Mouse (Mus musculus) intestine, embryonic 15.5 days (tissue): ENCODE data around the gene Arhgef28. TPM values are rescaled to one million over a fixed set of nuclear protein-coding genes. Genes with fewer than 3 reads are reported as not detected.
"Not testable (repeated sequence)": the region's sequence is repeated elsewhere in the genome, so short reads cannot be mapped to it uniquely, and the experiment has no call there.

Experiments
- ATAC-seq: fragments of 200-750 bp; cut with Nextera tagmentation; 2 replicates; pipeline ENCODE4 v1.8.0; 2017; ENCODE audit warnings: moderate TSS enrichment, moderate library complexity
- H3K27ac ChIP-seq: fragments of 300-500 bp; sonication (generic); 2 replicates; pipeline ENCODE4 v1.5.1; 2015; ENCODE audit warnings: mild to moderate bottlenecking, inconsistent platforms
- H3K27me3 ChIP-seq: fragments of 300-500 bp; sonication (generic); replicated peaks from 2 replicates; pipeline ENCODE4 v1.6.1; 2015; ENCODE audit warnings: inconsistent platforms
- H3K36me3 ChIP-seq: fragments of 300-500 bp; sonication (generic); 2 replicates; pipeline ENCODE4 v1.6.1; 2015; ENCODE audit warnings: inconsistent platforms
- H3K4me1 ChIP-seq: fragments of 300-500 bp; sonication (generic); replicated peaks from 2 replicates; pipeline ENCODE4 v1.6.1; 2015; ENCODE audit warnings: inconsistent platforms
- H3K4me2 ChIP-seq: fragments of 300-500 bp; sonication (generic); replicated peaks from 2 replicates; pipeline ENCODE4 v1.6.1; 2015; ENCODE audit warnings: mild to moderate bottlenecking, inconsistent platforms
- H3K4me3 ChIP-seq: fragments of 300-500 bp; sonication (generic); replicated peaks from 2 replicates; pipeline ENCODE4 v1.5.1; 2015; ENCODE audit warnings: inconsistent platforms
- H3K9ac ChIP-seq: fragments of 300-500 bp; sonication (generic); 2 replicates; pipeline ENCODE4 v1.6.1; 2015; ENCODE audit warnings: inconsistent platforms
- H3K9me3 ChIP-seq: fragments of 300-500 bp; sonication (generic); 2 replicates; pipeline ENCODE4 v1.6.1; 2016; ENCODE audit warnings: inconsistent platforms
- WGBS: fragments of 180-500 bp; shearing (Covaris S2); methylation state at CpG from one replicate; pipeline ENCODE4 v1.1.7; 2015; 5-methylcytosine and 5-hydroxymethylcytosine counted together
- polyA plus RNA-seq: library from polyadenylated mRNA; unstranded; fragments of >200 nt; fragmentation: Nextera tagmentation; extraction: Ambion mirVana; gene quantifications from 2 replicates; pipeline ENCODE4 v1.2.1, GENCODE M21; 2015

The Arhgef28 gene
- polyA plus RNA-seq, 1 experiment from 2014 or later: 15.6 TPM

DNA sequence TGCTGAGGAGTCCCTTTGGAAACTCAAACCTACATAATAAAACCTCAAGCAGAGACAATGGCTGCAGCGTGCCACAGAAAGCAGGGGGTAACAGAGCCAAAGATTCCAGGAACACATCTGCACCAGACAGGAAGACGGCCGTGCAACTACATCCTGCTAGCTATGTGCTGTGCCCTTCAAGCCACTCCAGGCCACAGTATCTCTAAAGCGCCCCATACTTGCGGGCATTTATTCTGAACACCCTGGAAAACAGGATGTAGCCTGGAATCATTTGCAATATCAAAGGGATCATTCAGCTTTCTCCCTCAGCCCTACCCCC, 174.6 kb downstream of the Arhgef28 start:
- H3K4me3 ChIP-seq: peak overlapping the region; percentile 22
- peak overlapping the region; percentile 57 for H3K4me2 ChIP-seq
- no peaks in the 10 kb centered on the region for H3K9me3 ChIP-seq
- no peaks in the 10 kb centered on the region for H3K4me1 ChIP-seq
- no peaks in the 10 kb centered on the region for H3K36me3 ChIP-seq
- H3K9ac ChIP-seq: 0 out of 2 replicates have a peak overlapping the region, but pooled peaks have one; percentile 15
- WGBS: 46% methylated on average over 5 of the region's 5 CpGs
- H3K27me3 ChIP-seq: no peaks in the 10 kb centered on the region
- peak; percentile 67 for ATAC-seq
- H3K27ac ChIP-seq: 0 out of 2 replicates have a peak overlapping the region, but pooled peaks have one; percentile 13

DNA sequence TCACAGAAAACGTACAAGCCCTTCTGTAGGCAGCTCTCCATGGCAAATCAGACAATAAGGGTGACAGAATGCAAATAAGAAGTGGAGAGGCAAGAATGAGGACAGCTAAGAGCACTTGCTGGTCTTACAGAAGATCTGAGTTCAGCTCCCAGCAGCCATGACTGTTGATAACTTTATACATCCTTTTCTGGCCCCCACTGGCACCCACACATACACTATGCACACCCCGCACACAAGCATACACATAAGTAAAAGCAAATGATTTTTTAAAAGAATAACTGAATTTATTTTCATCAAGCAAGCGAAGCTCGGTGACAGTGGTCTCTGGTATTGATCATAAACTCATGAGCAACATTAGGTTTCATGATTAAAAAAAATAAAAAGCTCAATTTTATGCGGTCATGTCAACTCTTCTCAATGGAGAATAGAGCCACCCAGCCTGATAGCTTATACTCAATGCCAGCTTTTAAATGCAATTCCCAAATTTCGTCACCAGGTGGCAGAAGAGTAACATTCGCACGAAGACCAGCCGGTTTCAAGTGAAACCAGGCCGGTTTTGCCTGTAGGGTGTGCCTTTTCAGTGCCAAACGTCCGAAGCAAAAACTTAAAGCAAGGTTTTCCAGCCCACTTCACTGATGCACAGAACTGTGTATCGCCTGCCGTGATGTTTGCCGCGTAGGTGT, 175.1 kb downstream of the Arhgef28 start:
- peak; percentile 78 for ATAC-seq
- Histone ChIP-seq H3K9ac (0 out of 2 replicates have a peak overlapping the region, but pooled peaks have one; percentile 15), H3K4me2 (peak overlapping the region; percentile 57), H3K4me1 (no peaks in the 10 kb centered on the region), H3K27me3 (no peaks in the 10 kb centered on the region), H3K27ac (0 out of 2 replicates have a peak overlapping the region, but pooled peaks have one; percentile 13), H3K9me3 (no peaks in the 10 kb centered on the region), H3K36me3 (no peaks in the 10 kb centered on the region), H3K4me3 (peak overlapping the region; percentile 22)
- WGBS: 17% methylated on average over 16 of the region's 16 CpGs

DNA sequence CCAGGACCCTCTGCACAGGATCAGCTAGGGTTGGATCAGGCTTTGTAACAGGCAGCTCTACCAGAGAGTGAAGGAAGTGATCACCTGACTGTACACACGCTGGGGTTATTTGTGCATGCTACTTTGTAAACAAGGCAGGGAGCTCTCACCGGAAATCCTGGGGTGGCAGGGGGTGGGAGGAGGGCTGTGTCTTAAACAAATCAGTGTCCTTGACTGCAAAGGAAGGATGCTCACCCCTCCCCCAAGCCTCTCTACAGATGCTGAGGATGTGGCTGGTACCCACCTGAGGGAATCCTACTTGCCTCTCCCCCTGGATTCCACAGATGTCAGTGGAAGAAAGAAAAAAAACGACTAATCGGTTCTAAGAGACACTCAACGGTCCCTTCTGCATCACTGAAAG, 176.2 kb downstream of the Arhgef28 start:
- Histone ChIP-seq H3K27me3 (no peaks in the 10 kb centered on the region), H3K9ac (no peak overlapping the region), H3K4me1 (no peaks in the 10 kb centered on the region), H3K9me3 (no peaks in the 10 kb centered on the region), H3K27ac (no peak overlapping the region), H3K36me3 (no peaks in the 10 kb centered on the region), H3K4me2 (no peak overlapping the region), H3K4me3 (no peak overlapping the region)
- WGBS: 37% methylated on average over 5 of the region's 5 CpGs
- no peak for ATAC-seq

DNA sequence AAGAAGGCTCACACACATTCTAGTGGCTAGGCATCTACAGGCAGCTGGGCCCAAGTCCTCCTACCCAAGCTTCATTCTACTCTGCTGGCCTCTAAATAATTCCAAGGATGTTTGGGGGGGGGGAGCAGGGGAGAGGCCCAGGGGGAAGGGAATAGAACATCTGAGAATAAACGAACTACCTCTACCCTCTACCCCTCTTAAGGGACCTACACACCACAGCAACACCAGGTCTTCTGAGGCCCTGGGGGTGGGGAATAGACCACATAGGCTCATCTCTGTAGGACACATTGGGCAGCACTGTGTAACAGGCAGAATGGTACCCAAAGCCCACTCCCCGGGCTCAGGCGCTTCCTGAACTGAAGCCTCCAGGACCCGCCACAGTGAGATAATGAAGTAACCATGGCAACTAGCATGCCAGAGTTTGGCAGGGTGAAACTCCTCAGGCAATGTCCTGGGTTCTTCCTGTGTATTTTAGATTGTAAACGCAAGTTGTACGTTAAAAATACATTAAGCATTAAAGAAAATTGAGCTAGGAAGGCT, 177.5 kb downstream of the Arhgef28 start:
- Histone ChIP-seq H3K4me3 (no peak overlapping the region), H3K9me3 (no peaks in the 10 kb centered on the region), H3K4me1 (no peaks in the 10 kb centered on the region), H3K27ac (no peak overlapping the region), H3K4me2 (no peak overlapping the region), H3K27me3 (no peaks in the 10 kb centered on the region), H3K36me3 (no peaks in the 10 kb centered on the region), H3K9ac (no peak overlapping the region)
- WGBS: 50% methylated on average over 6 of the region's 6 CpGs
- no peak for ATAC-seq

DNA sequence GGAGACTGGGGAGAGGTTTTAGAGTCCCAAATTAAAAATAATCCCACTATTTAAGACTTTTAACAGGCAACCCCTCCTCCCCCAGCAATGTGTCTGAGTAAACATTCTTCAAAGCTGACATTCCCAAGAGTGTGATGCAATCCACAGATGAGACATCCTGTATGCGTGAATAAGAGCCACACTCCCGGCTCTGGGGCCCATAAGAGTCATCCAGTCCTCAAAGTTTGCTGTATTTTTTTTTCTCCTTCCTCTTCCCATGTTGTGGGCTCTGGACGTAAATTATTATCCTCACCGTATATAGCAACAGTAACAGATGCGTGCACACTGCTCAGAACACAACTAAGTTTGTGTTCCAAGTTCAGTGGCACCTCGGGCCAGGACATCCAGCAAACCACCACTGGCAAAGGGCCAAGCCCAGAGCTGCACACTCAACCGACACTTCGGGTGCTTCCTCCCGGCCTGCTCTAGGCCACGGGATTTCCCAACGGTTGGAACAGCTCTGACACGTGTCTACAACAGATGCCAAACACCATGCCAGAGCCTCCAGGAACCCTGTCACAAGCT, 178.5 kb downstream of the Arhgef28 start:
- 0 out of 2 replicates have a peak, but pooled peaks have one; percentile 42 for ATAC-seq
- H3K4me2 ChIP-seq: no peak overlapping the region
- no peak overlapping the region for H3K9ac ChIP-seq
- H3K27me3 ChIP-seq: no peaks in the 10 kb centered on the region
- H3K4me3 ChIP-seq: no peak overlapping the region
- no peaks in the 10 kb centered on the region for H3K4me1 ChIP-seq
- H3K9me3 ChIP-seq: no peaks in the 10 kb centered on the region
- H3K27ac ChIP-seq: peak overlapping the region; percentile 5; the same call in 1 of the 2 replicates
- whole genome bisulfite sequencing: 39% methylated on average over 12 of the region's 12 CpGs
- no peaks in the 10 kb centered on the region for H3K36me3 ChIP-seq

DNA sequence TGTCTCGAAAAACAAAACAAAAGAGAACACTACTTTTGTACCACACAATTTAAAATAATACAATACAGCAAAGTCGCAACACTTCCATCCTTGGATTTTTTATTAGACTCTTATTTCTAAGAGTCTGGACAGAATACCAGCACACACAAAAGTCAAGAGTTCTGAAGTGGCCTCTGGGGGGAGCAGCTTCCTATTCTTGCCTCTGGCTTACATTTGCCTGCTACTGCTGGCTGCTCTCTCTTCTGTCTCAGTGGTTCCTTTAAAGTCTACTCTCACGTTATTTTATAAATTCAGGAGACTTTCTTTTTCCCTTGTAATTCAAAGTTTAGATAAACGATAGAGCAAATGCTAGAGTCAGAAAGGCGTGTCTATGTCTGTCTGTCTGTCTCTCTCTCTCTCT, 179.1 kb downstream of the Arhgef28 start:
- Histone ChIP-seq H3K4me2 (no peak overlapping the region), H3K36me3 (no peaks in the 10 kb centered on the region), H3K27ac (peak overlapping the region; percentile 5; the same call in 1 of the 2 replicates), H3K4me1 (no peaks in the 10 kb centered on the region), H3K27me3 (no peaks in the 10 kb centered on the region), H3K9me3 (no peaks in the 10 kb centered on the region), H3K9ac (no peak overlapping the region), H3K4me3 (no peak overlapping the region)
- no peak for ATAC-seq
- WGBS: 68% methylated on average over 5 of the region's 5 CpGs

DNA sequence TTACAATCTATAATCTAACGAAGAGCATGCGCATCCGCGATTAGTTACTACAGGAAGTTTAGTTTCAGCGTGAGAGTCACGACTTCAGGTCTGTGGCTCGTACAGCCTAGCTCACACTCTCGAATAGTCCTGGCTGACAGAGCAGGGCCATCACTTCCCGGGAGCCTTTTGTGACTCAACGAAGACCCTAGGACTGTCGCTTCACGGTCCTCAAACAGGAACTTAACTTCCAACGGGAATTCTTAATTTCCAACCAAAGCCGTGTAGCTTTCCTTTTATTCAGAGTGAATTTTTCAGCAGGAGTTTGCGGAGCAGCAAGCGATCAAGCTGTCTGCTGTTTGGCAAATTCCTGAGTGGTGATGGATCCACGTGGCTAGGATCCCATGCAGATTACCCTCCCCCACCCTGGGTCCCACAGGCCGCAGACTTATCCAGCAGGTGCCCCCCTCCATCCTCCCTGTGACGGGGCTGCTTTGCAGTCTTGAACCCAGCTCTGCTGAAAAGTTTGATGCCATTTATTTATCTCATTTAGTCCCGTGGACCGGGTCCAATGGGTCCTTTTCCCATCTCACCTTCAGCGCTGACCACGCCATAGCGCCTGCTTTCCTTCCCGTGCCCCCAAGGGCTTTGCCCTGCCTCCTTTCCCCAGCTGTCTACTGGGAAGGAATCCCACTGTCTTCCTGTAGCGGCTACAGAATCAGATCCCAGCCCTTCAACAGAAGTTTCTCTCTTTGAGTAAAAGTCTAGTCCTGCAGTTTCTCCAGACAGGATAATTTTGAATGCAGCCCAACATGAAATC, 180.3 kb downstream of the Arhgef28 start:
- no peaks in the 10 kb centered on the region for H3K9me3 ChIP-seq
- no peaks in the 10 kb centered on the region for H3K27me3 ChIP-seq
- H3K4me2 ChIP-seq: peak overlapping the region; percentile 3; the same call in 1 of the 2 replicates
- 67% methylated on average over 26 of the region's 26 CpGs for WGBS
- H3K9ac ChIP-seq: no peak overlapping the region
- H3K36me3 ChIP-seq: no peaks in the 10 kb centered on the region
- H3K27ac ChIP-seq: no peak overlapping the region
- ATAC-seq: no peak
- no peaks in the 10 kb centered on the region for H3K4me1 ChIP-seq
- no peak overlapping the region for H3K4me3 ChIP-seq

DNA sequence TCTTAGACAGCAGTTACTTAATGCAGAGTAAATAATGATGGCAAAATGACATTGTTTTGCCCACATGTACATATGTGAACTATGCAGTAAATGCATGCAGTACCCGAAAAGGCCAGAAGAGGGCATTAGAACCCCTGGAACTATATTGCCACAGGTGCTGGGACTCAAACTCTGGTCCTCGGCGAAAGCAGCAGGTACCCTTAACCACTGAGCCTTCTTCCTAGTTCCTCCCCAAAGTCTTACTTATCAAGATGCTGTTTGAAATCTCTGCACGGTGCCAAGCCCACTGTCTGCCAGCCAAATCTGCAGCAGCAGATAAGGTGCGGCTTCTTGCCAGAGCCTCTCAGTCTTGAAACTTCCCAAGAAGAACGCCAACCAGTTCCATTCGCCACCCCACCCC, 181.1 kb downstream of the Arhgef28 start:
- no peak overlapping the region for H3K27ac ChIP-seq
- no peak overlapping the region for H3K4me2 ChIP-seq
- ATAC-seq: no peak
- no peak overlapping the region for H3K4me3 ChIP-seq
- 82% methylated on average over 7 of the region's 7 CpGs for WGBS
- H3K9me3 ChIP-seq: no peaks in the 10 kb centered on the region
- H3K9ac ChIP-seq: no peak overlapping the region
- no peaks in the 10 kb centered on the region for H3K27me3 ChIP-seq
- no peaks in the 10 kb centered on the region for H3K4me1 ChIP-seq
- H3K36me3 ChIP-seq: no peaks in the 10 kb centered on the region

DNA sequence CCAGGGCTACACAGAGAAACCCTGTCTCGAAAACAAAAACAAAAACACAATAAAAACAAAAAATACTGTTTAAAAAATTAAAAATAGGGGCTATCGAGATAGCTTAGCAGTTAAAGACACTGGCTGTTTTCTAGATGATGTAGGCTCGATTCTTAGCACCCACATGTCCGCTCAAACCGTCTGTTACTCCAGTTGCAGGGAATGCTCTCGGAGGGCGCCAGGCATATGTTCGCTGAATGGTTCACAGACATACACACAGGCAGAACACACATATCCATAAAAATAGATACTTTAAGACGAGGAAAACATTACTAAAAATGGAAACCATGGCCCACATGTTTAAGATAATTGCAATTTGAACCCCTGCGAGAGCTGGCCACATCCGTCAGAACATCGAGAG, 181.6 kb downstream of the Arhgef28 start:
- Histone ChIP-seq H3K4me1 (no peaks in the 10 kb centered on the region), H3K27me3 (no peaks in the 10 kb centered on the region), H3K27ac (no peak overlapping the region), H3K4me2 (no peak overlapping the region), H3K9me3 (no peaks in the 10 kb centered on the region), H3K9ac (no peak overlapping the region), H3K36me3 (no peaks in the 10 kb centered on the region), H3K4me3 (no peak overlapping the region)
- no peak for ATAC-seq
- WGBS: 93% methylated on average over 12 of the region's 12 CpGs

DNA sequence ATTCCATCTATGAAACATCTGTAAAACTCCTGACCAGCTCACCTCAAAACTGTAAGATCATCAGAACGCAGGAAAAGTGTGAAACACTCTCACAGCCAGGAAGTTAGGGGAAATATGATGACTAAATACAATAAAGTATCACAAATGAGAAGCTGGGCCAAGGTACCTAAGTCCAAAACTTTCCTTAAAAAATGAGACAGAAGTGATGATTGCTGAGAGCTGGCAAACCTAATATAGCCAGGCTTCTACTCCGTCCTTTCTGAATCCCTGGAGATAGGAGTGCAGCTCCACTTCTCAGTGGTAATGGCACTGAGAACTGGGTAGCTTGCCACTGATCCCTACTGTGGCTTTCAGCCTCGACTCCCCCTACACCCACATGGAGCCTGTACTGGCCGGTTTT, 184.3 kb downstream of the Arhgef28 start:
- Histone ChIP-seq H3K4me3 (no peak overlapping the region), H3K9me3 (no peaks in the 10 kb centered on the region), H3K4me2 (no peak overlapping the region), H3K27ac (no peak overlapping the region), H3K4me1 (peaks cover 4% of the 10 kb centered on the region; the same call in 1 of the 2 replicates), H3K36me3 (no peaks in the 10 kb centered on the region), H3K9ac (no peak overlapping the region), H3K27me3 (no peaks in the 10 kb centered on the region; the same call in 1 of the 2 replicates)
- no peak for ATAC-seq
- 79% methylated on average over 4 of the region's 4 CpGs for WGBS

DNA sequence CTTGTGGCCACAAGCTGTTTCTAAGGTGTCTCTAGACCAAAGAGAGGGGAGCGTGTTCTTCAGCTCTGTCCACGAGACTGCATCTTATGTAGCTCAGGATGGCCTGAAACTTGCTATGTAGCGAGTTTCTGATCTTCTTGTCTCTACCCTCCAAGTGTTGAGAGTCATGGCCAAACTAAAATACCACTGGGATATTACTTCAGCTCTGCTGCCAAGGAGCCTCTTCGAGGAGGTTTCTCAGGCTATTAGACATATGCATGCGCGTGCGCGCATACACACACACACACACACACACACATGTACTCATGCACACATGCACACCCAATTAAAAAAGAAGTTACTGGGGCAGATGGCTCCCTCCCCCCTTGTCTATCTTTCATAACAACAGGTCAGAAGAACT, 187.4 kb downstream of the Arhgef28 start:
- not testable (repeated sequence) for H3K27me3 ChIP-seq, H3K9me3 ChIP-seq
- WGBS: 95% methylated on average over 8 of the region's 8 CpGs

DNA sequence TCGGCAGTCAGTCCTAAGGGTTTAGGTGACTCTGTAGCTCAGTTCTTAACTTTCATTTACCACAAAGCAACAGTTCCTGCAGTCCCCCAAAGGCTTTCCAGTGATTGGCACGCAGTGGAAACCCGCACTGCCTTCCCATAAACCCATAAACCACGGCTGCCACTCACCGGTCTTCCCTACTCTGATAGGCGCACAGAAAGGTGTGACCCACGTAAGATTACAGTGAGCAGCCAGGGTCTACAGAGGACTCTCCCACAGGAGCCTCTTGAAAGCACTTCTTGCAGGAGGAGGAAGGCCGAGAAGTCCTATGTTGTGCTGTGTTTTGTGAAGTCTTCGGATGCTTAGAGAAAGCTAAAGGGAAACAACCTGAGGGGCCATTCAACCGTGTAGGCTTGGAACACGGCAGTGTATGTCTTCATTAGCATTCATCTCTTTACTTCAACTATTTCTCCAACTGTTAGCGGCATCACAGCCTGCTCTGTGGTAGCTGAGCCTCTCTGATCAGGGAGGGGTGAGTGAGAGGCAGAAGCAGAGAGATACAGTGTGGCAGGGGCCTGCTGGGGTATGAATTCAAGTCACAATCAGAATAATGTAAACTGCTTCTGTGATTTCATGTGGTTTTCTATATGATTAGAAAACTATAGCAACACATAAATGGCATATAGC, 189.2 kb downstream of the Arhgef28 start:
- WGBS: 25% methylated on average over 12 of the region's 12 CpGs

More for the DNA sequence above, 187.4 kb downstream of the Arhgef28 start:
- not testable (repeated sequence) for H3K27ac ChIP-seq, H3K36me3 ChIP-seq, H3K4me2 ChIP-seq, H3K4me3 ChIP-seq, ATAC-seq, H3K9ac ChIP-seq
- H3K4me1 ChIP-seq: peaks cover 11% of the 10 kb centered on the region; the same call in 1 of the 2 replicates

More for the DNA sequence above, 189.2 kb downstream of the Arhgef28 start:
- H3K27ac ChIP-seq: no peak overlapping the region
- H3K9ac ChIP-seq: 0 out of 2 replicates have a peak overlapping the region, but pooled peaks have one; percentile 8
- H3K9me3 ChIP-seq: no peaks in the 10 kb centered on the region
- ATAC-seq: peak; percentile 80
- no peaks in the 10 kb centered on the region for H3K36me3 ChIP-seq
- H3K4me3 ChIP-seq: peak overlapping the region; percentile 40
- no peaks in the 10 kb centered on the region; the same call in 1 of the 2 replicates for H3K27me3 ChIP-seq
- H3K4me1 ChIP-seq: peaks cover 11% of the 10 kb centered on the region; the same call in 1 of the 2 replicates
- H3K4me2 ChIP-seq: peak overlapping the region; percentile 83
